8 mouse cellular contexts compared by ENCODE assay signal in the genomic region with DNA sequence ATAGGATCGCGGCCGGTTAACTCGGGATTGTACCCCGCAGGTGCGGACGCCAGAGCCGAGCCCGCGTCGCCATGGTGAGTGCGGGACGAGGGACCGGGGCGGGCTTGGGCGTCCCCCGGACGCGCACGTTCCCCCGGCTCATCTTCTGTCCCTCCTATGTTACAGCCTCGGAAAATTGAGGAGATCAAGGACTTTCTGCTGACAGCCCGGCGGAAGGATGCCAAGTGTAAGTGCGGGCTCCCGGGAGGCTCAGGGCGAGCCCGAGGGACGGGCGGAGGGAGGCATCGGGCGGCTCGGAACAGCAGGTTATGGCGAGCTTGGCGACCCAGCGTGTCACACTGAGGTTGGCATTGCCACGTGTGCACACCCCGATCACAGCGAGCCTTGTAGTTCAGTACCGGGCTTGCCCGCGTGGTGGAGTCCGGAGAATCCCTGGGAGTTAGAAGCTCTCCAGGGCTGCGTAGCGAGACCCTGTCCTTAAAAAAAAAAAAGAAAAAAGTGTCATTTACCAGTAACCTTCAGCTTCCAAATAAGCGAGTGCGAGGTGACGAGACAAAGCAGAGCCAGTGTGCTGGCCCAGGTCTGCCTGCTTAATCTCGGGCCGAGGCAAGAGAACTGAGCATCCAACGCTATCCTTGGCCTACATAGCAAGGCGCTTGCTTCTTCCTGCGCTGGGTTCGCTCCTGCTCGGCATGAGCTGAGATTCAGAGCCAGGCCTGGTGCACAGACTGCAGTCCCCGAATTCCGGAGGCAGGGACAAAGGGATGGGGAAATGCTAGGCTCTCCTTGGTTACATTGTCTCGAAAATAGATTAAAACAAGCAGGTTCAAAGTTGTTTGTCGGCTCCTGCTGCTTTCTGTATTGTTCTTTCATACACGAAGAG. TPM values are rescaled to one million over a fixed set of nuclear protein-coding genes. Genes with fewer than 3 reads are reported as not detected.
DNase-seq lines count a peak whose midpoint lies in the region; ATAC-seq lines count a peak whose summit lies in the region.

No protein-coding gene starts in this region.

- H3K9ac ChIP-seq in hindbrain, embryonic 15.5 days, result peak overlapping the region; percentile 83

- under 1% methylated on average over 60 of the region's 60 CpGs for WGBS in hindbrain, embryonic 15.5 days

- peak overlapping the region; percentile 92 for H3K27ac ChIP-seq in hindbrain, embryonic 15.5 days (replicated peaks)

- H3K4me1 ChIP-seq in hindbrain, embryonic 15.5 days (replicated peaks), result peaks cover 29% of the 10 kb centered on the region

- ATAC-seq in common myeloid progenitor, adult 5-6 weeks (replicated peaks; ENCODE audit: low read depth, poor library complexity, severe bottlenecking), result peak; percentile 67
- peak; percentile 72 for ATAC-seq in hindbrain, embryonic 15.5 days (ENCODE audit: low FRiP score, low read depth)

- H3K9me3 ChIP-seq in hindbrain, embryonic 15.5 days, result no peaks in the 10 kb centered on the region

- peaks cover 29% of the 10 kb centered on the region for H3K36me3 ChIP-seq in hindbrain, embryonic 15.5 days

- peak; percentile 88 for DNase-seq in ZHBTc4 (ENCODE audit: low read depth, low spot score)
- peak; percentile 71 for DNase-seq in gastrocnemius, adult 18-20 months (ENCODE audit: low spot score)
- DNase-seq in left cerebral cortex, adult 18-20 months (ENCODE audit: low spot score in 2 of 2), result peak; percentile 76 to 84
- peak; percentile 87 to 88 for DNase-seq in lung, postnatal 4 days
- peak; percentile 83 to 86 for DNase-seq in right cerebral cortex, adult 2 months (ENCODE audit: low spot score in 2 of 2)
- DNase-seq in urinary bladder, adult 2 months (ENCODE audit: low spot score), result peak; percentile 71

- H3K4me3 ChIP-seq in hindbrain, embryonic 15.5 days, result peak overlapping the region; percentile 83

- no peaks in the 10 kb centered on the region for H3K27me3 ChIP-seq in hindbrain, embryonic 15.5 days

- H3K4me2 ChIP-seq in hindbrain, embryonic 15.5 days, result peak overlapping the region; percentile 90

RNA-seq across cellular contexts. Expression of a gene that starts 0.7 kb away (rescaled TPM):
- total RNA-seq in common myeloid progenitor, adult 5-6 weeks (2017), result 3,935 and 5,520 TPM in 2 replicates
- 100 to 1,000 TPM; 619 to 713 TPM for total RNA-seq in gastrocnemius, adult 18-20 months (2021)
- polyA plus RNA-seq in hindbrain, embryonic 15.5 days (2015; fragmentation: Nextera tagmentation; extraction: Ambion mirVana), result 747 and 837 TPM in 2 replicates
- 1,000 to 10,000 TPM in 1 of 2 experiments, 100 to 1,000 TPM in 1; 952 to 1,003 TPM for total RNA-seq in left cerebral cortex, adult 18-20 months (2021)
- 2,406 and 2,749 TPM in 2 replicates for polyA plus RNA-seq in urinary bladder, adult 2 months (2012; rRNA removed)

RNA-seq across cellular contexts. Expression of a gene that starts 6.2 kb away (rescaled TPM):
- total RNA-seq in common myeloid progenitor, adult 5-6 weeks (2017), result 5.6 and 7.6 TPM in 2 replicates
- total RNA-seq in gastrocnemius, adult 18-20 months (2021), result 10 to 100 TPM; 15.6 to 16.7 TPM
- polyA plus RNA-seq in hindbrain, embryonic 15.5 days (2015; fragmentation: Nextera tagmentation; extraction: Ambion mirVana), result 31.6 and 35.1 TPM in 2 replicates
- total RNA-seq in left cerebral cortex, adult 18-20 months (2021), result 10 to 100 TPM; 17.8 to 21.5 TPM
- polyA plus RNA-seq in urinary bladder, adult 2 months (2012; rRNA removed), result 3.7 and 4.7 TPM in 2 replicates

RNA-seq across cellular contexts. Expression of a gene that starts 58.2 kb away (rescaled TPM):
- total RNA-seq in common myeloid progenitor, adult 5-6 weeks (2017), result not detected in 2 replicates
- total RNA-seq in gastrocnemius, adult 18-20 months (2021), result under 1 TPM; 0.07 to 0.12 TPM
- polyA plus RNA-seq in hindbrain, embryonic 15.5 days (2015; fragmentation: Nextera tagmentation; extraction: Ambion mirVana), result 2.5 and 3.1 TPM in 2 replicates
- total RNA-seq in left cerebral cortex, adult 18-20 months (2021), result 1 to 10 TPM; 1.2 to 1.4 TPM
- 1.1 and 1.2 TPM in 2 replicates for polyA plus RNA-seq in urinary bladder, adult 2 months (2012; rRNA removed)

Comparison
In these comparisons a context has a peak if more than half of its experiments do, and no peak if none do; other contexts are left out.
1. Peak in every context shown above with its lines: DNase-seq, ATAC-seq, H3K4me3 ChIP-seq and H3K27ac ChIP-seq.